Mouse (Mus musculus) Muller cell, postnatal 12 days (primary cell): ENCODE results near the gene Ttll3.

Experiments used
- DNase-seq: peaks from one replicate; pipeline ENCODE4 v3.0.0-alpha.2; 2015; ENCODE audit errors: inconsistent ontology term

Gene Ttll3

DNA sequence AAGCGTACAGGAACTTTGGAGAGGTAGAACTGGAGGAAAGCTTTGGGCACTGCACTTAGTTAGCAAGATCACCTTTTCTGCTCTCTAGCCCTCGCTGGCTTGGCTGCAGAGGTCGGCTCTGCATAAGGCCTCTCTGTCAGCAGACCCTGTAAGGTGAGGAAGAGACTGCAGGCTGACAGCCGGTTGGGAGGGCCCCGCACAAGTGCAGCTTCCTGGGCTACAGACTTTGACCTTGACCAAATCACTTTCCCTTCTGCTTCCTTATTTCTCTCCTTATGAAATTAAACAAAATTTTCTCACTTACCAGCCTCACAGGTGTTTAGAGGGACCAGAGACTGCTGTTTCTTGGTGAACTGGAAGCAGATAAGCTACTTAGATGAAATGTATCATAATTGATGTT, 65.9 kb downstream of the Ttll3 start:
- DNase-seq, result no peak

DNA sequence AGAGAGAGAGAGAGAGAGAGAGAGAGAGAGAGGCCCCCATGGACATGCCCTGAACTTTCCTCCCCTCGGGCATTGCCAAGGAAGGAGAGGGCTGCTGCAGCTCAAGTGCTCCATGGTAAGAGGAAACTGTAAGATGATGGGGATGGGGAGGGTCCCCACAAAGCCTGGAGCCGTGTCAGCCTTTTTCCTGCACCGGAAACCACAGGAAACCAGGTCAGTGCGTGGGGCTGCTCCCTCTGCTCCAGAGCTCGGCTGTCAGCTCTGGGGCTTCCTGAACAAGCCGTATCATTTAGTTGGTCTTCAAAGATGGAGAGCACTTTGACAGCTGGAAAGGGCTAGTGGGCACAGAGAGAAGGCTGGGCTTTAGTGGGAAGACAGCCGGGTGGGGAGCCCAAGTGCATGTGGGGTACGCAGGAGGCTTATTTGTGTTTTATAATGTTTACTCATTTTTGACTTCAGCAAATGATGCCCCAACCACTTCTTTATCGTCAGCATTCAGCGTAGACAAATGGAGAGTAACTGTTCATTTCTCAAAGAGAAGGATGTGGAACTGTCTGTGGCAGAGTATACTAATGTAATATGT, 69.0 kb downstream of the Ttll3 start, which contains the start of gene Il17re:
Il17re (plus strand) TSS at position 533 of the 583 bp plus-strand sequence.
- no peak for DNase-seq

DNA sequence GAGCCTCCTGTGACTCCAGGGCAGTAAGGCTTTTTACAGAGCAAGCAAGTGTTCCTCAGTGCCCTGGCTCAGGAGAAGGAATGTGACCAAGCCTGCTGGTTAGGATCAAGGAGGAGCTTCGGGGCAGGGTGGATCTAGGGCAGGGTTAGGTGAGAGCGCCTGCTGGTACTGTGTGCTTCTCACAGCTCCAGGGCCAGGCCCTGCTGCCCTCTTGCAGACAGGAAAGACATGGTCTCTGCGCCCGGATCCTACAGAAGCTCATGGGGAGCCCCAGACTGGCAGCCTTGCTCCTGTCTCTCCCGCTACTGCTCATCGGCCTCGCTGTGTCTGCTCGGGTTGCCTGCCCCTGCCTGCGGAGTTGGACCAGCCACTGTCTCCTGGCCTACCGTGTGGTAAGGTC, 69.6 kb downstream of the Ttll3 start:
- DNase-seq, result no peak

DNA sequence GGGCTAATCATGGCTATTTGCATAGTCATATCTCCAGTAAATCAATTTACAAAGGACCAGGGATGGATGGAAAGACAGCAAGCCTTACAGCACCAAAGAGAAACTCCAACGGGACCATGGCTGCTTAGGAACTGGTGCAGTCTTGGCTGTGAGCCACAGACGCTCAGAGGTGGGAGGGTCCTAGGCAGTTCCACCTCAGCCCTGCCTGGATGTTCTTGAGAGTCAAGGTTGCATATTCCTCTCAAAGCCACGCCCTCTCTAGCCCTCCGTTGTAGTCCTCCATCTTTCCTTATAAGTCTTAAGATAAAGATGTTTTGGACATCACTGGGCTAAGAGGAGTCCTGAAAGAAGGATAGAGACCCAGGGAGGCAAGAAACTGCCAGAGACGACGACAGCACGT, 75.0 kb downstream of the Ttll3 start:
- DNase-seq, result no peak
